Mouse (Mus musculus): Measurements from ENCODE around the gene Coro2a.

Gene Coro2a

DNA sequence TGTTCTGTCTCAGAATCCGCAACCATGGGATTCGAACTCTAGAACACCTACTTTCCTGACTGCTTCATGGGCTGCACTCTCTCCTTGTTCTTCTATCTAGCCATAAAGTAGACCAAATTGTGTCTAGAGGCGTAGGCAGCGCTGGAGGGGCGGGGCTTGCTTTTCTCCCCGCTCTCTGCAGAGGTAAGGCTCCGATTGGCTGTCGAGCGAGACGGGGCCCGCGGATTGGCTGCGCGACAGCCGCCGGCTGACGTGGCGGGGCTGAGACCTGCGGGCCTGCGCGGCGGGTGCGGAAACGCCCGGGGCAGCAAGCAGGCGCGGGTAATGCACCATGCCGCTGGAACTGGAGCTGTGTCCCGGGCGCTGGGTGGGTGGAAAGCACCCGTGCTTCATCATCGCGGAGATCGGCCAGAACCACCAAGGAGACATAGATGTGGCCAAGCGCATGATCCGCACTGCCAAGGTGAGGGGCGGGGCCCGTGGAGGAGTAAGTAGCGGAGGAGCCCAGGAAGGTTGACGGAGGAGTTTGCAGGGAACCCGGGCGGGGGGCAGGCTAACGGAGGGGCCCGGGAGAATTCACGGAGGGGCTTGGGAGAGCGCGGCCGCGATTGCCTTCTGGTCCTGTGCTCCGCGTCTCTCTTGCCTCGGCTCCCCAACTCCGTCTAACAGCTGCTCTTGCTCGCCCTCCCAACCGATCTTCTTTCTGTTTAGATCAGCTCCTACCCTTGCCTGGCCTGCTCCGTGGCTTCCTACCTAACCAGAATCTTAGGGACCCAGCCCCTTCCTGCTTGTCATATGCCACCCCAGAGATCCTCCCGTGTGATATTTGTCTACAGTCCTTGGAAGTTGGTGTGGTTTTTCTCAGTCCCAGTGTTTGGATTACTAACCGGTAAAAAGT lies 112.7 kb downstream of the Coro2a start, which contains the start of gene Nans:
Gene Nans, plus strand, starts transcription at position 221 of the 898 bp plus-strand sequence.
- DNase-seq (ENCODE audit: extremely low read depth, insufficient read length, low spot score), result peak; percentile 98

DNA sequence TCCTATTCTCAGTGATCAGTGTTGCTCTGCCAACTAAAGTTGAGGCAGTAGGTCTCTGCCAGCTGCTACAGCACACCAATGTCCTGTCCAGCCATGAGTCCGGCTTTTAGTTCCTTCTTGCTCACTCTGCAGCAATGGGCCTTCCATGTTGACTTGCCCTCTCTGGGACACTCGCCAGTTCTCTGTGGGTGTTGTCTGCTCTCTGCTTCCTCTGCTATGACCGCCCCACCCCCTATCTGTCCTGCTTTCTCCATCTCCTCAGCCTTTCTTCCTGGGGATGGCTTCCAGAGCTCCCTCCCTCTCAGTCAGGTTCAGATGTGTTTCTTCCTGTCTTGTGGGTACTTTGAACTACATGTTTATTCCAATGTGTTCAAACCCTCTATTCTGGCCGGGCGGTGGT lies 114.7 kb downstream of the Coro2a start:
- DNase-seq (ENCODE audit: extremely low read depth, insufficient read length, low spot score), result no peak
